Mouse (Mus musculus) yolk sac, embryonic 10.5 days (tissue): ENCODE measurements around the gene Zfp951.
"Not testable (repeated sequence)": the region's sequence is repeated elsewhere in the genome, so short reads cannot be mapped to it uniquely, and the experiment has no call there.

Experiments
- DNase-seq: peaks from one replicate; pipeline ENCODE4 v3.0.0-alpha.2; 2017; ENCODE audit warnings: low spot score

Gene Zfp951

DNA sequence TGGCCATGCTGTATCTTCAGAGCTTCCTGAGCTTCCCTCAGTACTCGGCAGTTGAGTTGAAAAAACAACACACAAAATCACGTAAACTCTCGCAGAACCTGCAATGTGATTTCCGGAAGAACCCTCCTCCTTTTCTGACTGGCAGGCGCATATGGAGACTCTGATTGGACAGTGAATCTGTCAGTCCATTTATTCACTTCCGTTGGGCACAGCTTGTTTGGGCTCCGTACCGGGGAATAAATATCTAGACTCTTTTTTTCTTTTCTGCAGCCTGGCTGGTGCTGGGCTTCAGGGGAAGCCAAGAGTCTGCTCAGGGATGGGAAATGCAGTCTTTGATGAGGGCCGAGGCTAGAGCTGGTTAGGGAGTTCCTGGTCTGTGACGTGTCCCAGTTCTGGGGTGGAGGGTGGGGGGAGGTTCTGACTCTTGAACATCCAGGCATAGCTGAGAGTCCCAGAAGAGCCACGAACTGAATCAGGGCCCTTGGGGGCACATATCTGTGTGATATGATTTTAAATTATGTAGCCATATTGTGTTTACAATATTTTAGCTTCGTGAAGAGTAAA is at the start of gene Zfp951:
Gene Zfp951 (minus strand): TSS at position 109 of the 564 bp plus-strand sequence.
- DNase-seq: peak; percentile 79

DNA sequence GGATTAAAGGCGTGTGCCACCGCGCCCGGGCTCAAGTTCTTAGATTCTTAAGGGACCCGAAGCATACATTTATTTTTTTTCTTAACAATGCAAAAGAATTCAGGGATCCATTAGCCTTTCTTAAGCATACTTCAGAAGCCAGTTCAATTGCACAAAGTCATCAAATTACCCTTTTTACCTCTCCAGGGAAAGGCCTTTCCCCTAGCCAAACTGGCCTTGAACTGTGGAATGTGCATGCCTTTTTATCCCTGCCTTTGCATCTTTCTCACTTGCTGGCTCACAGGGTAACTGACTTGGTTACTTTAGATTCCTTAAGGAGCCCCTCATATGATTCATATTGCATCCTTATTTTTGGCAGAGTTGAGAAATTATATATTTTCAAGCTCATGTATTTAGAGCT is 46.7 kb upstream of the Zfp951 start:
- not testable (repeated sequence) for DNase-seq

DNA sequence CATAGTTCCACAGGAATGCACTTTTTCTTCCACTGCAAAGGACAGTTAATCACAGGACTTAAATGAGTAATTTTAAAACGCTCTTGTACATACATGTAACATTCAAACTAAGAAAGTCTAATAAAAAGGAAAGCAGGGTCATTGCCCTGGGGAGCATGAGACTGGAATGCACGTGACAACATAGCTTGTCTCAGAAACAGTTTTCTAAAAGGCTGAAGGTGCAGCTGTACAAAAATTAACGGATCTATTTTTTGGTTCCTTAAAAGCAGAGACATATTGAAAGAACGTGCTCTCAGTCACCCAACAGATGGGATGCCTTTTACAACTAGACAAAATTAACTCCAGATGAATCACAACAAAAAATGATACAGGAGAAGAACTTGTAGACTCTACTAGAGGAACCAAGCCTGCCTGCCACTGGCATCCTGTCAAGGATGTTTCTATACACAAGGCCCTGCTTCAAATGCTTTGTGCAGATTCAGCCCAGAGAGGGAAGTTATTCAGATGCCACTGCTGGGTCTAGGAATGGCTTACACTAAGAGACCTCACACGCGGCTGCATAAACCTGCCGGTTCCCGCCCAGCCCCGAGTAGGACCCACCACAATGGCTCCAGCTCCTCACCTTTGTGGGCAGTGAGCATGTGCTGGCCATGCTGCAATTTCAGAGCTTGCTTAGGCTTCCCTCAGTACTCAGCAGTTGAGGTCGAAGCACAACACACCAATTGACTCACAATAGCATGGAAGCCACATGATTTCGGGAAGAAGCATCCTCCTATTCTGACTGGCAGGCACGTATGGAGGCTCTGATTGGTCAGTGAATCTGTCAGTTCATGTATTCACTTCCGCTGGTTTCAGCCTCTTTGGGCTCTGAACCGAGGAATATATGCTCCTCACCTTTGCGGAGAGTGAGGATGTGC is 567 bp downstream of the Zfp951 start:
- DNase-seq: not testable (repeated sequence)

DNA sequence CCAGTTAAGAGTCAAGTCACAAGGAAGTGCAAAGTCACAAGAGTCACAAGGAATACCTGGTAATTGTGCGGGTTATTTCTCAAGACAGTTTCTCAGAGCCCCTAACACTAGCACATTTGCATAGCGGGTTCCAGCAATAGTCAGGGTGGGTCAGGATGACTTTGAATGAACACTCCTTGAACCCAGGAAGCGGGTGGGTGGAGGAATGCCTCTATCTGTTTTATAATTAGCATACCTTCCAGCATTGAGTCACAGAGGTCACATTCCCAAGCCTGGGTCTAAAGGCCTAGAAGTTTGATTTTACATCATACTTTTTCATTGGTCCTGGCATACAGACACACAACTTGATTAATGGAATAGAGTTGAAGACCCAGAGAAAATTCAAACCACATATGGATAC is 5.3 kb downstream of the Zfp951 start:
- DNase-seq: not testable (repeated sequence)

DNA sequence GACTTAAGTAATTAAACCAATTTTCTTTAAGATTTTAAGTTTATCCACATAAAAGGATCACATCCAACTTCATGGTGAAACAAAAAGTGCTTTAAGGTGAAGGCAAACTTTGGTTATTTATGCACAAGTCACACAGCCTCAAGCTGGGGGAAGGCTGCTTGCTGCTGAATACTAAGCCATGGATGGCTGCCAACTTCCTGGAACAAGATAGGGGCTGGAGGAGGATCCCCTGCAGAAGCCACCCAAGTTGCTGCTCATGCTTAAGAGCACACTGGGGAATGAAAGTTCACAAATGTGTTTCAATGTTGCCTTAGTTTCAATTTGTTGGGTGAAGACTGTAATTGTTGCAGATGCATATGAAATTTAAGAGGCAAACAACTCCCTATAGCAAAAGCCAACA is 26.5 kb downstream of the Zfp951 start:
- no peak for DNase-seq

DNA sequence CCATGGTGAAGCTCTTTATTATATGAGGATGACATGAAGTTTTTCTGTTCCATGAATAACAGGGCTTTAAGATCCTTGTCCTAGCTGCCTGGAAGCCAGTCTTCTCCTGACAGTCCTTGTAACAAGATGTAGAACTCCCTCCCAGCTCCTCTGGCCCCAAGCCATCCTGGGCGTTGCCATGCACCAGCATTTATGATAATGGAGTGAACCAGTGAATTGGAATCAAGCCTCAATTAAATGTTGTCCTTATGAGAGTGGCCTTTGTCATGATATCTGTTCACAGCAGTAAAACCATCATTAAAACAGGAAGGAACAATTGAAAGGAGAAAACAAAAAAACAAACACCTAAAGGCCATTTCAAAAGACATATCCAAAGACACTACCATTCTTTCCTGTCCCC is 30.3 kb downstream of the Zfp951 start:
- DNase-seq: no peak

DNA sequence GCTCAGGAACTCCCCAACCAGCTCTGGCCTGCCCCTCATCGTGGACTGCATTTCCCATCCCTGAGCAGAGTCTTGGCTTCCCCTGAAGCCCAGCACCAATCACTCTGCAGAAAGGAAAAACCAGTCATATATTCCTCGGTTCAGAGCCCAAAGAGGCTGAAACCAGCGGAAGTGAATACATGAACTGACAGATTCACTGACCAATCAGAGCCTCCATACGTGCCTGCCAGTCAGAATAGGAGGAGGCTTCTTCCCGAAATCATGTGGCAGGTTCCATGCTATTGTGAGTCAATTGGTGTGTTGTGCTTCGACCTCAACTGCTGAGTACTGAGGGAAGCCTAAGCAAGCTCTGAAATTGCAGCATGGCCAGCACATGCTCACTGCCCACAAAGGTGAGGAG is 89.7 kb downstream of the Zfp951 start:
- DNase-seq: not testable (repeated sequence)
